Mouse (Mus musculus): Measurements from ENCODE around the gene Prkg2. TPM values are rescaled to one million over a fixed set of nuclear protein-coding genes. Genes with fewer than 3 reads are reported as not detected.

Prkg2 gene
- 7.7 and 11.3 TPM in 2 replicates for polyA plus RNA-seq (2015; fragmentation: Nextera tagmentation; extraction: Ambion mirVana)

DNA sequence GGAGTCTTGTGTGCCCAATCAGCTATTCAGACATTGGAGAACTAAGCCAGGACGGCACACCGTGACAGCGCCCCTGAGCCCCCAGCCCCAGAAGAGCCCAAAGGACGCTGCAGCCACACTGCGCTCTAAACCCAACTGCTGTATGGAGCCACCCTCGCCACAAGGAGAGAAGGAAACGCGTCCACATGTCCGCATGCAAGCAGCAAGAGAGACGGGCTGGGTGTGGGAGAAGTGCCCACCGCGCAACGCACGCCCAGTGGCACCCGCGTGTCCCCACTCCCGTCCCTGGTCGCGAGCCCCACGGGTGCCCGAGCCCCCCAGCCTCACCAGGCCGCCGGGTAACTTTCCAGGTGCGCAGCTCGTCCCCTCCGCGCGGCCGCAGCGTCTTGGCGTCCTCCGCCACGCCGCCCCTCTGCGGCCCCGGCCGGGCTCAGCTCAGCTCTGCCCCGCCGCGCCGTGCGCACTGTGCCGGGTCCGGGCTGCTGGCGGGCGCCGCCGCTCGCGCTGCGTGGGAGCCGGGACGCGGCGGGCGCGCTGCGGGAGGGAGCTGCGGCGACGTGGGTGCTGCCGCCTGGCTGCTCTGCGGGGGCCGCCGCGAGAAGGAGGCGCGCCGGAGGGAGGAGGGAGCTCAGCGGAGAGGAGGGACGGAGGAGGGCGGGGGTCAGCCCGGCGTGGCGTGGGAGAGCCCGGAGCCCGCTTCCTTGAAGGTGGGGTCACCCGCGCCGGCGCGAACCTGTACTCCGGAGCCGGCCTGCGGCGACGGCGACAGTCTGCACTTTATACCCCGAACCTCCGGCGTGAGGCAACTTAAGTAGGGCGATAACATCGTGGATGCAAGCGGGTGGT is at the start of gene Prkg2:
Prkg2 (minus strand) TSS at position 756 of the 846 bp plus-strand sequence.
- H3K4me2 ChIP-seq = peak within 1 kb of the TSS; percentile 95
- H3K27me3 ChIP-seq (replicated peaks) = peaks cover 22% of the 10 kb centered on the region
- peak; percentile 63; the same call in 1 of the 2 replicates for ATAC-seq (ENCODE audit: insufficient read depth, low FRiP score, low read depth)
- H3K27ac ChIP-seq = no peak within 1 kb of the TSS
- H3K36me3 ChIP-seq = no peaks in the 10 kb centered on the region
- H3K9me3 ChIP-seq = no peaks in the 10 kb centered on the region
- H3K9ac ChIP-seq = peak within 1 kb of the TSS; percentile 38; the same call in 1 of the 2 replicates
- 0 out of 2 replicates have a peak, but pooled peaks cover 8% of the 10 kb centered on the region for H3K4me1 ChIP-seq
- 1% methylated on average over 87 of the region's 94 CpGs for WGBS
- peak within 1 kb of the TSS; percentile 62 for H3K4me3 ChIP-seq (replicated peaks)

DNA sequence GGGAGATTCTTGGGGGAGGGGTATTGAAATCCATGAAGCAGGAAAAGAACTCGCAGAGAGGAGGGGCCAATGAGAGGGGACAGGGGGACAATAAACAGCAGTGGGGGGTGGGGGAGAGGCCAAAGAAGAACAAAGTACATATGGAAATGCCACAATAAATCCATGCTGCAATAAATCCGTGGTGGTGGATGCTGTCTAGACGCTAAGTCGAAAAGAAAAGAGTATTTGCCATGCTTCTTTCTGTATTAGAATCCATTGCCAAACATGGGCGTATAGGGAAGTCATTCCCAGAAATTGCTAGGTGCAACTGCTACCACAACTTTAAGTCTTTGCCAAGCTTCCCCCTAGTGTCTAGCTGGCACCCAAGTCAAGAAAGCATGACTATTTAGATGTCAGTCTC is 46.8 kb upstream of the Prkg2 start:
- Histone ChIP-seq H3K4me3 (replicated peaks) (no peak overlapping the region), H3K4me2 (no peak overlapping the region), H3K9ac (no peak overlapping the region), H3K36me3 (no peaks in the 10 kb centered on the region), H3K9me3 (no peaks in the 10 kb centered on the region), H3K27me3 (replicated peaks) (no peaks in the 10 kb centered on the region), H3K4me1 (no peaks in the 10 kb centered on the region), H3K27ac (no peak overlapping the region)
- 31% methylated on average over 5 of the region's 5 CpGs for WGBS
- ATAC-seq (ENCODE audit: insufficient read depth, low FRiP score, low read depth) = no peak

DNA sequence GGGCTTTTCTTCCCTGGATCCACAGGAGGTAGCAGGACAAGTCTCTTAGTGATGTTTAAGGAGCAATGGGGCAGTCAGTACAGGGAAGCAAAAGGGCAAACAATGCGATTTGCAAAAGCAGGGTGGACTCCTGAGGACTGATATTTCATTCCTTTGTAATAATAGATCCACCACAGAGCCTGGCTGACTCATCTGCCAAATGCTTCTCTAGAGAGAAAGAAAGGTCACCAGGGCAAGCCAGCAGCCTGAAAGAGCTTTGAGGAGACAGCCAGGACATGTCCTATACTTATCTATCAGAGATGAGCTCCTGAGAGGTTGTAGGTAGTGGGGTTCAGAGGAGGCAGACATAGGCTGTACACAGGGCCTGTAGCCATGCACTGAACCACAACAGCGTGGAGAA is 41.2 kb upstream of the Prkg2 start:
- H3K9me3 ChIP-seq = no peaks in the 10 kb centered on the region
- no peak overlapping the region for H3K27ac ChIP-seq
- H3K4me3 ChIP-seq (replicated peaks) = no peak overlapping the region
- no peak for ATAC-seq (ENCODE audit: insufficient read depth, low FRiP score, low read depth)
- no peaks in the 10 kb centered on the region for H3K36me3 ChIP-seq
- no peak overlapping the region for H3K4me2 ChIP-seq
- H3K9ac ChIP-seq = no peak overlapping the region
- H3K27me3 ChIP-seq (replicated peaks) = no peaks in the 10 kb centered on the region
- 62% methylated on average over 2 of the region's 2 CpGs for WGBS
- no peaks in the 10 kb centered on the region for H3K4me1 ChIP-seq

DNA sequence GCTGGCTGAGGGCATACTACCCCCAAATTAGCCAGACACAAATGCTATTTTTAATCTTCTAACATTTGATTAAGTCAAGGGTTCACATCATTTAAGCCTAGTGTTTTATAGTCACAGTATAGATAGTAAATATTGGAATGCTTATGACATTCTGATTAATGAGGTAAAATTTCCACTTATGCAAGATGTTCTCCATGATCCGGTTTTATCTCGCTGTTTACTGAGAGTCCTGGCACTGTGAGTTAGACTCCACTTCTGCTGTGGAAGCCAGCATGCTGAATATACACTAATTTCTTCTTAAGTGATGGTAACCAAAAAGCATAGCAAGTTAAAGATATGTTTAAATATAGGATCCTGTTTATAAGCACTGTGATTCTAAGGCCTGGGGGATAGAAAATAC is 31.2 kb upstream of the Prkg2 start:
- ATAC-seq (ENCODE audit: insufficient read depth, low FRiP score, low read depth) = no peak
- no peaks in the 10 kb centered on the region for H3K4me1 ChIP-seq
- 51% methylated on average over 2 of the region's 2 CpGs for WGBS

DNA sequence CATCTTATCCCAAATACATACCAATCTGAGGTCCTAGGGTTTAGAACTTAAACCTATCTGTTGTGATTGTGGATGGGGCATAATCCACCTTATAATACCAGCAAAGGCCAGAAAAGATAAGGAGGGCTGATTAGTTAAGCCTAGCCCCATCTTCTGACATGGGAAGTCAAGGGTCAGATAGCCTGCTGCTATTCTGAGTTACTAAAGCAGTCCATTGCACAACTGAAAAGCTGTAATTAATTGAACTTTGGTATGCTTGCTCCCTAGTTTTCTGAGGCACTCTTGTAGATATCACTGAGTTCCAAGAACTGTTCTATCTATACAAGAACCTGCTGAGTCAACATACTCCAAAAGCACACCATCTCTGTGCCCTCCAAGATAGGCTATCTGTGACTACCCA is 25.4 kb upstream of the Prkg2 start:
- no peak overlapping the region for H3K27ac ChIP-seq
- H3K36me3 ChIP-seq = no peaks in the 10 kb centered on the region
- H3K27me3 ChIP-seq (replicated peaks) = no peaks in the 10 kb centered on the region
- no peak for ATAC-seq (ENCODE audit: insufficient read depth, low FRiP score, low read depth)
- H3K4me1 ChIP-seq = no peaks in the 10 kb centered on the region
- no peak overlapping the region for H3K4me2 ChIP-seq
- no peak overlapping the region for H3K4me3 ChIP-seq (replicated peaks)
- H3K9ac ChIP-seq = no peak overlapping the region
- H3K9me3 ChIP-seq = no peaks in the 10 kb centered on the region

More for the DNA sequence above, 31.2 kb upstream of the Prkg2 start:
- Histone ChIP-seq H3K27ac (no peak overlapping the region), H3K9me3 (no peaks in the 10 kb centered on the region), H3K27me3 (replicated peaks) (no peaks in the 10 kb centered on the region), H3K4me2 (no peak overlapping the region), H3K36me3 (no peaks in the 10 kb centered on the region), H3K4me3 (replicated peaks) (no peak overlapping the region), H3K9ac (no peak overlapping the region)

DNA sequence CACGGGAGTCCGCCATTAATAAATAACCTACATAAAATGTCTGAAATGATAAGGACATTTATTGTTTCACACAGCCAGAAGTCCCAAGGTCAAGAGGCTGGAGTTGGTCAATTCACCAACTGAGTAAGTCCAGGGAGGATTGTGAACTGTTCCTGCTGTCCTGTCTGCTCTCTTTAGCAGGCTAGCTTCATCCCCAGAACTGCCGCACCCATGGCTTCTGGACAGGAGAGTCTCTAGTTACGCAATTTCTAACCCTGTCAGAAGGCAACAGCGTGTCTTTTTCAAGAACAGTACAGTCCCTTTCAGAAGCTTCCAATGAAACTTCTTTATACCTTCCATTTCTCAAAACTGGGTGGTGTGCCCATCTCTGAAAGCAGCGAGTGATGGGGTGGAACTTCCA is 1.9 kb upstream of the Prkg2 start:
- 84% methylated on average over 6 of the region's 6 CpGs for WGBS
- Histone ChIP-seq H3K27me3 (replicated peaks) (peaks cover 22% of the 10 kb centered on the region), H3K4me3 (replicated peaks) (no peak overlapping the region), H3K4me1 (0 out of 2 replicates have a peak, but pooled peaks cover 8% of the 10 kb centered on the region), H3K36me3 (no peaks in the 10 kb centered on the region), H3K9me3 (no peaks in the 10 kb centered on the region), H3K9ac (no peak overlapping the region), H3K27ac (no peak overlapping the region), H3K4me2 (no peak overlapping the region)
- ATAC-seq (ENCODE audit: insufficient read depth, low FRiP score, low read depth) = no peak

DNA sequence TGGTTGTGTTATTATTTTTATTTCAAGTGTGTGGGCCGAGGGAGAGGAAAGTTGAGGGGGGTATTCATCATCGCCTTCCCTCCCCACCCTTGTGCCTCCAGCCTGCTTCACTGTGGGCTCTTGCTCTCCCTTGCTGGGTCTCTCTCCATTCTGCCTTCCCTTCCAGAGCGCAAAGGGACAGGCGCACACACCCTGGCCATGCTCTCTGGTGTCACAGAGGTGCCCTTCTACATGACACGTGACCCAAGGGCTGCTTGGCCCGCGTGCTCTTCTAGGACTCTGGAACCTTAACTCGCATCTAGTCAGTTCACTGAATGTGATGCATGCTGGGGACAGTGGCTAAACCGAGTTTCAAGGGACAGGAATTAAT is 276 bp upstream of the Prkg2 start:
- Histone ChIP-seq H3K4me1 (0 out of 2 replicates have a peak, but pooled peaks cover 8% of the 10 kb centered on the region), H3K4me3 (replicated peaks) (peak overlapping the region; percentile 62), H3K27ac (no peak overlapping the region), H3K4me2 (peak overlapping the region; percentile 95), H3K27me3 (replicated peaks) (peaks cover 22% of the 10 kb centered on the region), H3K9ac (no peak overlapping the region), H3K36me3 (no peaks in the 10 kb centered on the region), H3K9me3 (no peaks in the 10 kb centered on the region)
- 0 out of 2 replicates have a peak, but pooled peaks have one; percentile 20 for ATAC-seq (ENCODE audit: insufficient read depth, low FRiP score, low read depth)
- WGBS = 14% methylated on average over 9 of the region's 9 CpGs

DNA sequence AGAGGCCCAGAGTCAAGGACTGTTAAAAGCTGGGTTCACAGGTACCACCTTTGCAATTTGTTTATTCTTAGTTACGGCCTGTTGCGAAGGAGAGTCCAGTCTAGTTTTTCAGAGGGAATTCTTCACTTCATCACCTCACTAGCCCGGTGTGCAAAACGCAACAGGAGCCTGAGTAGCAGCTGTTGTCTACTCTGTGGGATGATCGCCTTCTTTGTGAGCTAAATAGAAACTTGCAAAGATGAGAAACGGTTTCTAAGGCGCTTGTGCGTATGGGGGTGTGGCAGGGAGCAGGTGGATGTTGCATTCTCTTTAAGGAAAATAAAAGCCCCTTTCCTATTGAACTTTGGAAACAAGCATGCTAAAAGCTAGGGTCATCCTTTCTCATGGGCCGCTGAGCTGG is 1.2 kb downstream of the Prkg2 start:
- Histone ChIP-seq H3K4me3 (replicated peaks) (peak overlapping the region; percentile 62; the same call in 1 of the 2 replicates), H3K27me3 (replicated peaks) (peaks cover 22% of the 10 kb centered on the region), H3K4me2 (peak overlapping the region; percentile 95), H3K27ac (no peak overlapping the region), H3K4me1 (0 out of 2 replicates have a peak, but pooled peaks cover 8% of the 10 kb centered on the region), H3K9ac (no peak overlapping the region), H3K36me3 (no peaks in the 10 kb centered on the region), H3K9me3 (no peaks in the 10 kb centered on the region)
- no peak for ATAC-seq (ENCODE audit: insufficient read depth, low FRiP score, low read depth)
- 59% methylated on average over 9 of the region's 9 CpGs for WGBS

DNA sequence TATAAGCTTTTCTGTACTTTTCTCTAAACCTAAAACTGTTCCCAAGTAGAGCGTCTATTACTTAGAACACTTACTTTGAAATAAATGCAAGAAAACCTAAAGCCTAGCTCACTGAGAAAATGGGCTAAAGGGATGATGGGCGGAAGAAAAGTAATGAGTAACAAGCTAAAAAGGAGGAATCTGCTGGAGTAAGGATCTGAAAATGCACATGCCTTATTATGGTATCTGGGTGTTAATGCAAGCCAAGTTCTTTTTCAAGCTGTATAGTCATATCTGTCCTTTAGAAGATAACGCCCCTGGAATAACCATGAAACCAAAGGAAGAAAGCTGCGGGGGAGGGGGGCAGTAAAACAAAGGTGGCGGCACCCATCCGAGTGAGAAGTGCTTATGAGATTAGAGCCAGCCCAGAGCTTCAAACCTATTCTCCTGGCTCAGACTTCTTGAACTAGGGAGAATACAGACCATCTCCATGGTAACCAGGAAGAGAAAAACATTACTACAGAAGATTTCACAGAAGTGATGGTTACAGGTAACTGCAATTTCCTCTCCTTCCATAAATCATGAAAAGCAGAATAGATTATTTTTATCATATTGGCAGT is 5.5 kb downstream of the Prkg2 start:
- Histone ChIP-seq H3K4me2 (no peak overlapping the region), H3K27me3 (replicated peaks) (peaks cover 14% of the 10 kb centered on the region), H3K27ac (no peak overlapping the region), H3K9ac (no peak overlapping the region), H3K4me1 (0 out of 2 replicates have a peak, but pooled peaks cover 3% of the 10 kb centered on the region), H3K9me3 (no peaks in the 10 kb centered on the region), H3K36me3 (no peaks in the 10 kb centered on the region), H3K4me3 (replicated peaks) (no peak overlapping the region)
- no peak for ATAC-seq (ENCODE audit: insufficient read depth, low FRiP score, low read depth)
- 67% methylated on average over 6 of the region's 6 CpGs for WGBS

DNA sequence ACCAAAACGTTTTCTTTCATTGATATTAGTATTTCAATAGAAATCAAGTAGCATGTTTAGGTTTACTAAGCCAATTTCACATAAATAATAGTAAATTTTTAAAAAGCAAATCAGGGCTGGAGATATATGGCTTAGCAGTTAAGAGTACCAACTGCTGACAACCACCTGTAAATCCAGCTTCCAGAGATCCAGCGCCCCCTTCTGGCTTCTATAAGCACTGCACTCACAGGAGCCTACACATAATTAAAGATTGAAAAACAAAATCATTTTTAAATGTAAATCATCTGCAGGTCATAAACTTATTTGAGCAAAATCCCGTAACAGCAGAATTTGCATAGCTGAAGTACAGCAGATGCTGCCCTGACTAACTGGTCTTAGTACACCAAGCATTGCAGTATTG is 10.8 kb downstream of the Prkg2 start:
- Histone ChIP-seq H3K4me3 (replicated peaks) (no peak overlapping the region), H3K9me3 (no peaks in the 10 kb centered on the region), H3K9ac (no peak overlapping the region), H3K27me3 (replicated peaks) (no peaks in the 10 kb centered on the region), H3K27ac (no peak overlapping the region), H3K4me1 (no peaks in the 10 kb centered on the region), H3K36me3 (no peaks in the 10 kb centered on the region), H3K4me2 (no peak overlapping the region)
- no peak for ATAC-seq (ENCODE audit: insufficient read depth, low FRiP score, low read depth)
- WGBS = 66% methylated on average over 3 of the region's 3 CpGs

DNA sequence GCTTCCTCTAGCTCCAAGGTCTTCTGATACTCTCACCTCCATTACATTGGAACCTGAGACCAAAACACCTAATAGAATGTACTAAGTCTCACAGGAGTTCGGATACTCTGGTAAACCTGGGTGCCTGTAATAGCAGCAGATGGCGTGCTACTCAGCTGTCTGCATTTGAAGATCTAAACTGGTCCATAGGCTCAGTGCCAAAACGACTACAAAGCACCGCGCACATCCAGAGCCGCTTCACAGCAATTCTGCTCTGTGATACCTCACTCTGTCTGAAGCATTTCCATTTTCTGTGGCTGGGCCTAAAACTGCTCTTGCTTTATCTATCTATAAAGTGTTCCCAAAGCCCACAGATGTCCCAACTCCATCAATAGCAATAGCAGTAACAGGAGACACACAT is 17.4 kb downstream of the Prkg2 start:
- Histone ChIP-seq H3K4me1 (no peaks in the 10 kb centered on the region), H3K9ac (no peak overlapping the region), H3K36me3 (no peaks in the 10 kb centered on the region), H3K27ac (no peak overlapping the region), H3K27me3 (replicated peaks) (no peaks in the 10 kb centered on the region), H3K4me3 (replicated peaks) (no peak overlapping the region), H3K9me3 (no peaks in the 10 kb centered on the region), H3K4me2 (no peak overlapping the region)
- 80% methylated on average over 6 of the region's 6 CpGs for WGBS
- ATAC-seq (ENCODE audit: insufficient read depth, low FRiP score, low read depth) = no peak

DNA sequence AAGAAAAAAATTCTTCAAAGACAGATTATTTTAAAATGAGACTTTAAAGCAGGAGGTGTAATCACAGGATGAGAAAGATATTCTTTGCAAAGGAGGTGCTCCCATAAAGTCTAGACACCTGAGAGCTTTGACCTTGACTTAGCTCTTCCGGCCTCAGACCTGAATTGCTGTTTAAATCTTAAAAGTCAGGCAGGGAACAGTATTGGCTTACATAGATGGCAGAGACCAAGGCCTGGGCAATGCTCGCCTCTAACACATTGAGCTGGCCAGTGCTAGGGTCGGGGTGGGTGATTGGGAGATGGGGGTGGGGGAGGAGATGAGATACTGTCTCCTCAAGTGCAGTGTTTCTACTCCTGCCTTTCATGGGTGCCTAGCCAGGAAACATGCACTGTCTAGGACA is 22.0 kb downstream of the Prkg2 start:
- Histone ChIP-seq H3K27ac (no peak overlapping the region), H3K27me3 (replicated peaks) (no peaks in the 10 kb centered on the region), H3K9ac (no peak overlapping the region), H3K36me3 (no peaks in the 10 kb centered on the region), H3K4me1 (no peaks in the 10 kb centered on the region), H3K4me3 (replicated peaks) (no peak overlapping the region), H3K9me3 (no peaks in the 10 kb centered on the region), H3K4me2 (no peak overlapping the region)
- WGBS = 59% methylated on average over 3 of the region's 3 CpGs
- ATAC-seq (ENCODE audit: insufficient read depth, low FRiP score, low read depth) = no peak
